Mouse (Mus musculus): ENCODE results near the gene Slc38a9.

The Slc38a9 gene

DNA sequence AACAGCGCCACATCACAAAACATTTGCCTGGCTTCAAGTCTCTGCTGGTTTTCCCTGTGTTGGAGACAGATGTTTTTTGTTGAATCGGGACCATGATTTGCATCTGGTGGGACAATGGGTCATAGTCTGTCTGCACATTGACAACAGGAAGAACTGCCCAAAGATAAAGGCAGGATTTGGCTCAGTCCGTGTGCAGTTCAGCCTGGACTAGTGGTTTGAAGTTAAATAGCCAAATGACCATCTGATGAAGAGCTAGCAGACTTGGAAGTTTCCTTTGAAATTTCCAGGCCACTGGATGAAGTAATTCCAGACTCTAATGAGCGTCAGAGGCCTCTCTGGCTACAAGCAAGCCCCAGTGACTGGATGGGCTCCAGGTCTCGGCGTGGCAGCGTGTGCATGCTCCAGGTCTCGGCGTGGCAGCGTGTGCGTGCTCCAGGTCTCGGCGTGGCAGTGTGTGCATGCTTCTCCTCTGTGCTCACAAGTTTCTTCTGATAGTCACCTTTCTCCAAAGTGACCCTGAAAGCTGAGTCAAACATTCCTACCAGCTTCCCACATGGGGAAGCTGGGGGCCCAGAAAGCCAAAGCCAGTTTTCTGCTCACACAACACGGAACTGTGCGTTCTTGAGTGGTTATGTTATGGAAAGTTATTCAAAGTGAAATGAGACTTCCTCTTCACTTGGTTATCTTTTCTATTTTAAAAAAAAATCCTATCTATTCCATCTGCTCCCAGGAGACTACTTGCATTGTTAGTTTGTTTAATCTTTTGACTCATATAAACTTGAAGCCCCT is 83.7 kb downstream of the Slc38a9 start:
- DNase-seq (ENCODE audit: inconsistent age in 2 of 2, low spot score in 1 of 2): no peak

GRCm38 (mm10) chr13:112745936-112746694 is 85.6 kb downstream of the Slc38a9 start:
- no peak for DNase-seq (ENCODE audit: inconsistent age in 2 of 2, low spot score in 1 of 2)

DNA sequence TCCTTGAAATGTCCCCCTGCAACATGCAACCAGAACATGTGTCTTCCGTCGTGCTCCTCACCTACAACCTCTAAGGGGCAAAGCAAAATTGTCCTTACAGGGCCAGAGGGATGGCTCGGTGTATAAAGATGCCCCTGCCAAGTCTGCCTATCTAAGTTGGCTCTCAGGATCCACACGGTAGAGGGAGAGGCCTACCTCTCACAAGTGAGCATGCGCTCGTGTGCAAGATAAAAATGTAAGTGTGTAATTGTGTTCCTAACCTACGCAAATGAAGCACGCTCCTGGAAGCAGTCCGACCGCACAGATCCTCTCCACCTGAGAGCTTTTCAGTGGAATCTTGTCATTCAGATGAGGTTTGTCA is 86.1 kb downstream of the Slc38a9 start:
- DNase-seq (ENCODE audit: inconsistent age in 2 of 2, low spot score in 1 of 2): no peak

DNA sequence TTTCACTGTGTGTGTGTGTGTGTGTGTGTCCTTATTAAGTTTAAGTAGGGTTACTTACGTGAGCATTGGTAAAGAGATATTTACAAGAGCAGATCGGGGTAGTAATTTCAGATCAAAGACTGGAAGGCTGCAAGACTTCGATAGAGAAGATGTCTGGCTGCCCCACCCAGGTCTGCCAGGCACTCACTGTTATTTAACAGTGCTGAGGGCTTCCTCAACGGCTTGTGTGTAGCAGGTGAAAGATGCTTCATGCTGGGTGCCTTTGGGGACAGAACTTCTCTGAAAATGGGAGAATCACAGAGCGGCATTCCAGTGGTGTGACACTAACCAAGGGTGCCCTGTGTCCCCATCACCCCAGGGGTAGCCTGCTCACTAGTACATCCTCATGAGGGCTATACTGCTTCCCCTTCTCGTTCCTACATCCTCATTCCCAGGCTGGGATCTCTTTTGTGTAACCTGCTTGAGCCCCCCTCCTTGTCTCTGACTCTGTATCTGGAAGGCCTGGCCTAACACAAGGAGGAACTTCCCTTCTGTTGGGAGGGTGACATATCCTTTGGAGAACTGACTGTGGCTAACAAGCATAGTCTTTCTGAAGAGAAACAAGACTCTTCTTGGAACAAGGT is 87.4 kb downstream of the Slc38a9 start:
- no peak for DNase-seq (ENCODE audit: inconsistent age in 2 of 2, low spot score in 1 of 2)

DNA sequence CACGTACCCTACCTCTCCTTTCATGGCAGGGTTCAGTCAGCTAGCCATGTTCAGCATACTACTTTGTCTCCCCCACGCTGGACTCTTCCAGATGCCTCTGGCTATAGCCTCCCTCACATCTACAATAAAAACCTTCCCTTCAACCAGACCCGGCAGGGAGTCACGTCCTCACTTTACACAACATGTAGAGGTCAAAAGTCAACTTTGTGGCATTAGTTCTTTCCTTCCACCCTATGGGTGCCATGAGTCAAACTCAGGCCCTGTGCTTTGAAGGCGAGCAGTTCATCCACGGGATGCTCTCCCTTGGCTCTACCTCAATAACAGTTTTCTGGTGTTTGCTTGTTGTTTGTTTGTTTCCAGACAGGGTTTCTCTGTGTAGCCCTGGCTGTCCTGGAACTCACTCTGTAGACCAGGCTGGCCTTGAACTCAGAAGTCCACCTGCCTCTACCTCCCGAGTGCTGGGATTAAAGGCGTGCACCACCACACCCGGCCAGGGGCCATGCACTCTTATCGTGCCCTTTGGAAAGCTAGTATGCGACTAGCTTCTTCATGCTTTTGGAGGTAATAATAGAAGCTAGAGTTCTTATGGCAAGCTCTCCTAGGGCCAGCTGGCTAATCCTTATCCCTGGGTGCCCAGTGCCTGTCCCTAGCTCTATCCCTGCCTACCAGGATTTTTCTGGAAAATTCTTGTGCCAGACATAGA is 88.4 kb downstream of the Slc38a9 start:
- DNase-seq (ENCODE audit: inconsistent age in 2 of 2, low spot score in 1 of 2): no peak

DNA sequence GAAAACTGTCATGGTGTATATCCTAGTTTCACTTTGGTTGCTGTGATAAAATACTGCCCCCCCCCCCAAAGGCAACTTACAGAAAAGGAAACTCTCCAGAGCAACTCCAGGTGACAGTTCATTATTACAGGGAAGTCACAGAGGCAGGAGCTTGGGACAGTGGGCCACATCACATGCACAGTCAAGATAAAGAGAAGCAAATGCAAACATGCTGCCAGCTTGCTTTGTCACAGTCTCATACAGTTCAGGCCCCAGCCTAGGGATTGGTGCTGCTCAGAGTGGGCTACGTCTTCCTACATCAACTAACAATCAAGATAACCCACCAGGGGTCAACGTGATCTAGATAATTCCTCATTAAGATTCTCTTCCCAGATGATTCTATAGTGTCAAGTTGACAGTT is 89.3 kb downstream of the Slc38a9 start:
- no peak for DNase-seq (ENCODE audit: inconsistent age in 2 of 2, low spot score in 1 of 2)

DNA sequence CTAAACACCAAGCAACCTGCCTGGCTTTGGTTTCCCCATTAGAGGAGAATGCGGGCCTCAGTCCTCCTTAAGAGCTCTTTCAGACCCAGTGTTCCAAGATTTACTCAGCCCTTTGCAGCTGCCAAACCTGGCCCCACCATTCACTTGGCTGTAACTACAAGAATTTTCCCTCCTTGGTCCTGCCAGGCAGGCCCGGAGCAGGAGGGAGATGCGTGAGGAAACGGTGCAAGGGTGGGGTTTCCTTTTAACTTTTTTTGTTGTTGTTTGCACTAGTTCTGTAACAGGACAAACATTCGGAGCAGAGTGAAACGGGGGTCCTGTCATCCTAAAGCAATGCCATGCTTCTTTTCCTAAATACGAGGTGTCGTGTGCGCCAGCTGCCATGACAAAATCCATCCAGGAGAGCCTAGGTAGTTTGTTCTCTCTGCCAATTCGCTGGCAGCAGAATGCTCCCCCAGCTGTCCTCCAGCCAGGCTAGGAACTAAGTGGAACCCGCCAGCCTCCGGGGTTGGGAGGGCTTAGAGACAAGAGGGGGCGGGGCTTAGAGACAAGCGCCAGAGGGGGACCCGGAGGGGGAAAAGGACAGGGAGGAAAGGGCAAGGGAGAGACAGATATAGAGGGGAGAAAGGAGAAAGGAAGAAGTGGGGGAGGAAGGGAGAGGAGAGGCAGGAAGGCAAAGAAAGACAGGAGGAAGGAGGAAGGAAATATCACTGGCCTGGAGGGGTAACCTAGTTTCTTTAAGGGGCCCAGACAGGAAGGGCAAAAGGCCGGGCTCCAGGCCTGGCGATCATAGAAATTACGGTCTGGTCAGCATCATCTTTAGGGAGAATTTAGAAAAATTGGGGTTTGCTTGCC is 91.1 kb downstream of the Slc38a9 start:
- peak; percentile 73 to 85 for DNase-seq (ENCODE audit: inconsistent age in 2 of 2, low spot score in 1 of 2)

- DNase-seq (ENCODE audit: inconsistent age in 2 of 2, low spot score in 1 of 2): no peak
Measured at GRCm38 (mm10) chr13:112752309-112752975, 91.9 kb downstream of the Slc38a9 start.

DNA sequence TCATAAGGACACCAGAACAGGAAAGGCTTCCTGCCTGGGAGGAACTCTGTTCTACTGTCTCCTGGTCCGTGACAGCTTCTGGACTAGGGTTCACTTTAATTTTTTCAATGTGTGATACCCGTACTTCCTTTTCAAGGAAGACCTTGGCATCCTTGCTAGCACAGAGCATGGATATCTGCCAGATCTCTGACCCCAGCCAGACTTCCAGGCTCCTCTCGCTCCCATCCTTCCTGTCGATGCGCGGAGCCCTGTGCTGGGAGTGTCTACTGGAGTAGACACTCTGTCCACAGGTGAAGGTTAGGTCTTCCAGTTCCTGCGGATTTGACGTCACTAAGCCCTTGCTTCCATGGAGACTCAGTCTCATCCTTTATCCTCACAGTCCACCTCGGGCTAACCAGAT is 93.0 kb downstream of the Slc38a9 start:
- DNase-seq (ENCODE audit: inconsistent age in 2 of 2, low spot score in 1 of 2): peak; percentile 84 to 90

DNA sequence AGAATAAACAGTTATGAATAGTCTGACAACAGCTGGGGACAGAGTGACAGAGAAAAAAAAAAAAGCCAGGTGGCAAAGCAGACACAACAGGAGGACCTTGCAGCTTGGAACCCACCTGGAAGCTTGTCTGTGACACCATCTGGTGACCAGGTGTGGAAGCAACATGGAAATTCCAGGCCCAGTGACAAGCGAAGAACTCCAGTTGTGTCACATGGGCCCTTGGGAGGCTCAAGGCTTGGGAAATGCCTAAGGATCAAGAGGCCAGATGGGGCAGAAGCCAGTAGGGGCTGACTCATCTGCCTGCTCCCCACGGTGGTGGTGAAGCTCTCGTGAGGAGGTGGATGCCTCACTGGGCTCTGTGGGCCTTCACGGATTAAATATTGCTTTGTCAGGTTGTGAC is 94.3 kb downstream of the Slc38a9 start:
- peak; percentile 70 to 85 for DNase-seq (ENCODE audit: inconsistent age in 2 of 2, low spot score in 1 of 2)

GRCm38 (mm10) chr13:112755507-112756010 is 95.0 kb downstream of the Slc38a9 start:
- DNase-seq (ENCODE audit: inconsistent age in 2 of 2, low spot score in 1 of 2): peak; percentile 61 to 80

DNA sequence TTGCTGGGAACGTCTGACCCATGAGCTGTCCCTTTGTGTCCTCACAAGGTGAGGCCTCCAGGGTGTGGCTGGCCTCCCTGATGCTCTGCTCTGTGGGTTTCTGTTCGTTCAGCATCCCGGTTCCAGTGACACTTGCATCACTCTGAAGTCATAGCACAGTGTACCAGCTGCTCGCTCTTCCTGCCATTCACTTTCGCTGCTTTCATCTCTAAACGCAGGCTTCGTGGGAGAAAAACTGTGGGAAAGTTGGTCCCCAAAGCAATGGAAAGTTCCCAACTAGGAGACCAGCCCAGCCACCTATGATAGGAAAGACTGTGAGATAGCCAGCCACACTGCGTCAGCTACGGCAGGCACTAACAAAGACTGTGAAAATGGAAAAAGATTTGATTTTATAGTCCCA is 96.8 kb downstream of the Slc38a9 start:
- DNase-seq (ENCODE audit: inconsistent age in 2 of 2, low spot score in 1 of 2): no peak

- peak; percentile 7 to 39 for DNase-seq (ENCODE audit: inconsistent age in 2 of 2, low spot score in 1 of 2)
Measured at GRCm38 (mm10) chr13:112758546-112759090, 98.1 kb downstream of the Slc38a9 start.

- peak; percentile 27 to 60 for DNase-seq (ENCODE audit: inconsistent age in 2 of 2, low spot score in 1 of 2)
Measured at GRCm38 (mm10) chr13:112759364-112759763, 98.8 kb downstream of the Slc38a9 start.

DNA sequence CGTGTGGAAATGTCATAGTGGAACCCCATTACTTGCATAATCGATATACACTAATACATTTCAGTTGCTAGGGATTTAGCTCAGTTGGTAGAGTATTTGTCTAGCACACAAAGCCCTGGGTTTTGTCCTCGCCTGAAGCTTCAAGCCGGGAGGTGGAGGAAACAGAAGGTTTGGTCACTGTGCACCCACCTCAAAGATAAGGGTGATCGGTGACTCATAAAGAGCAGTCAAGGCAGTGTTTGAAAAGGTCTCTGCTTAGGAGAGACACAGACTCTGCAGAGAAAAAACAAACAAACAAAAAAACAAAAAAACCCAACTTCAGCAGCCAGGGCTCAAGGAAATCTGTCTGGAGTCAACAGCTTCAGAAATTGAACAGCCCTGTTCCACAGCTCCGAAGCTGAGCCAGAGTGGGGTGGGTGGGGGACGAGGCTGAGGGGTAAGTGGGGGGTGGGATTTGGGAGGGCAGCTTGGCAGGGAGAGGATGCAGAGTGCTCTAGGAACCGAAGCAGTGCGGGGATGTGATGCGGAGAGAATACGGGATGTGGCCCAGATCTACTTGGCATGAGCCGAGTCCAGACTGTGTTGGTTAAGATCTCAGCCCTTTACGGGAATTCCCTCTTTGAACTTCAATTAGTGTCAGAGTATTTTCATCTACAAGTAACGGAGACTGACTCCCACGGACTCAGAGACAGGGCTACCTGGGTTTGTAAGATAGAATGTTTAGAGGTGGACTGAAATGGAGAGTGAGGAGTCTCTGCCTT is 99.4 kb downstream of the Slc38a9 start:
- peak in 1 of 2 experiments; percentile 74 for DNase-seq (ENCODE audit: inconsistent age in 2 of 2, low spot score in 1 of 2)

GRCm38 (mm10) chr13:112760538-112760881 is 100.0 kb downstream of the Slc38a9 start:
- peak in 1 of 2 experiments; percentile 73 for DNase-seq (ENCODE audit: inconsistent age in 2 of 2, low spot score in 1 of 2)

DNA sequence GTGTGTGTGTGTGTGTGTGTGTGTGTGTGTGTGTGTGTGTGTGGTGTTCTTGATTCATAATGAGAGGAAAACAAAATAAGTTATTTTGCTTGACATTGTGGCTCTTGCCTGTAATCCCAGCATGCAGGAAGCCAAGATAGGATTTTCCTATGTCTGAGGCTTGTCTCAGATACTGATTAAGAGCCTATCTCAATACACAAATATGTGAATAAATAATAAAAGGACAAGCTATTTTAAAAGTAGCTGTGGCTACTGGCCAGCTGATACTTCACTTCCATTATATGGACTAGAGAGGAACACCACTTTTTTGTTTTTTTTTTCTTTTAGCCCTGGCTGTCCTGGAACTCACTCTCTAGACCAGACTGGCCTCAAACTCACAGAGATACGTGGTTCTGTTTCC is 101.2 kb downstream of the Slc38a9 start:
- no peak for DNase-seq (ENCODE audit: inconsistent age in 2 of 2, low spot score in 1 of 2)

GRCm38 (mm10) chr13:112762548-112762947 is 102.0 kb downstream of the Slc38a9 start:
- no peak for DNase-seq (ENCODE audit: inconsistent age in 2 of 2, low spot score in 1 of 2)

Data from adrenal gland, adult (tissue).